Mouse (Mus musculus): ENCODE results near the gene Agrn. TPM values are rescaled to one million over a fixed set of nuclear protein-coding genes. Genes with fewer than 3 reads are reported as not detected.
A peak's percentile ranks its signal among the peaks of the same experiment; 100 is the strongest.

Gene Agrn
- total RNA-seq (2021), result 100 to 1,000 TPM; 237 to 253 TPM

DNA sequence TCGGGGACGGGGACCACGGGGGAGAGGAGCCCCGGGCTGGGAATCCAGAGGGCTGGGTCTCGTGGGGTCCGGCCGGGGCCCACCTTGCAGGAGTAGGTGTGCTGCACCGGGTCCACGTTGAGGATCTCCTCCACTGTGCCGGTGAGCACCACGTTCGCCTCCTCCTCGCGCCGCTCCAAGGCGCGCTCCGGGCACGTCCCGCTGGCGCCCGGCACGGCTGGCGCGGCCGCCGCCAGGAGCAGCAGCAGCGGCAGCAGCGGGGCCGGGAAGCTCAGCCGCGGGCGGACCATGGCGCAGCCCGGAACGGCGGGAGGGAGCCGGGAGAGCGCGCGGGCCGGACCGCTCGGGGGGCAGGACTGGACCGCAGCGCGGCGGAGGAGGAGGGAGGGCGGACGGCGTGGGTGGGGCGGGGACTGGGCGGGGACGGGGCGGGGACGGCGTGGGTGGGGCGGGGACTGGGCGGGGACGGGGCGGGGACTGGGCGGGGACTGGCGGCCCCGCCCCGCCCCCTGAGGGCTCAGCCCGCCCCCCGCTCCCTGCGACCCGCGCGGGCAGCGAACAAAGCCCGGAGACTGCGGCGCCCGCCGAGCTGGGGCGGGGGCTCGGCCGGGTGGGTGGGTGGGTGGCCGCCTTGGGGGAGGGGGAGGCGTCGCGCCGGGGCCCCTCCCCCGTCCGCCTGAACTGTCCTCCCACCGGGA is at the start of gene Agrn:
Gene Agrn (minus strand): TSS at position 358 of the 698 bp plus-strand sequence.
- peak in 1 of 2 experiments; percentile 89 for DNase-seq (ENCODE audit: extremely low spot score in 1 of 2, low spot score in 2 of 2)
- intact Hi-C loops (cut with DNase I), result loop anchor here (2.0 kb wide), 1 partner anchor 38 kb away; the partner anchor contains the start of gene Plekhn1

DNA sequence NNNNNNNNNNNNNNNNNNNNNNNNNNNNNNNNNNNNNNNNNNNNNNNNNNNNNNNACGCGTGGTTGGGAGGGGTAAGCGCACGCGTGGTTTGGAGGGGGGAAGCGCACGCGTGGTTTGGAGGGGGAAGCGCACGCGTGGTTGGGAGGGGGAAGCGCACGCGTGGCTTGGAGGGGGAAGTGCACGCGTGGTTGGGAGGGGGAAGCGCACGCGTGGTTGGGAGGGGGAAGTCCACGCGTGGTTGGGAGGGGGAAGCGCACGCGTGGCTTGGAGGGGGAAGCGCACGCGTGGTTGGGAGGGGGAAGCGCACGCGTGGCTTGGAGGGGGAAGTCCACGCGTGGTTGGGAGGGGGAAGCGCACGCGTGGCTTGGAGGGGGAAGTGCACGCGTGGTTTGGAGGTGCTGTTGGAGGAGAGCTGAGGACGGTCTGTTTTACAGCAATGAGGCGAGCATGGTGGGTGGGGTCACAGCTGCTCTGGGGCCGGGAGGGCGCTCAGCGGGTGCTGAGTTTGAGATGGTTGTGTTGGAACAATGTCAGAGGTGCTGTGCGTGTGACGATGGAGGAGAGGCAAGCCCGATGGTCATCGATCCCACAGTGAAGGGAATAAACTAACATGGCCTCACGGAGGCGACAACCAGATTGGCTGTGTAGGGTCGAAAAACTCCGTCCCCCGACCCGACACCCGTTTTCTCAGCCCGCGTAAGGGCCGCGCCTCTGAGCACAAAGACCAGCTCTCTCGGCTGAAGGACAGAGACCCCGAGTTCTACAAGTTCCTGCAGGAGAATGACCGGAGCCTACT is 39.6 kb upstream of the Agrn start:
- DNase-seq (ENCODE audit: extremely low spot score in 1 of 2, low spot score in 2 of 2), result no peak
- intact Hi-C loops (cut with DNase I), result no loop called here

GRCm38 (mm10) chr4:156235808-156236533 is 38.7 kb upstream of the Agrn start, which contains the start of gene Noc2l:
Gene Noc2l (plus strand): TSS chr4:156236010.
- DNase-seq (ENCODE audit: extremely low spot score in 1 of 2, low spot score in 2 of 2), result peak; percentile 80 to 97
- intact Hi-C loops (cut with DNase I), result loop anchor here (2.0 kb wide), 1 partner anchor 39 kb away; the partner anchor contains the start of gene Agrn

- no peak for DNase-seq (ENCODE audit: extremely low spot score in 1 of 2, low spot score in 2 of 2)
- intact Hi-C loops (cut with DNase I), result loop anchor here (2.0 kb wide), 1 partner anchor 39 kb away; the partner anchor contains the start of gene Agrn
Measured at GRCm38 (mm10) chr4:156235360-156235770, 38.1 kb upstream of the Agrn start.

DNA sequence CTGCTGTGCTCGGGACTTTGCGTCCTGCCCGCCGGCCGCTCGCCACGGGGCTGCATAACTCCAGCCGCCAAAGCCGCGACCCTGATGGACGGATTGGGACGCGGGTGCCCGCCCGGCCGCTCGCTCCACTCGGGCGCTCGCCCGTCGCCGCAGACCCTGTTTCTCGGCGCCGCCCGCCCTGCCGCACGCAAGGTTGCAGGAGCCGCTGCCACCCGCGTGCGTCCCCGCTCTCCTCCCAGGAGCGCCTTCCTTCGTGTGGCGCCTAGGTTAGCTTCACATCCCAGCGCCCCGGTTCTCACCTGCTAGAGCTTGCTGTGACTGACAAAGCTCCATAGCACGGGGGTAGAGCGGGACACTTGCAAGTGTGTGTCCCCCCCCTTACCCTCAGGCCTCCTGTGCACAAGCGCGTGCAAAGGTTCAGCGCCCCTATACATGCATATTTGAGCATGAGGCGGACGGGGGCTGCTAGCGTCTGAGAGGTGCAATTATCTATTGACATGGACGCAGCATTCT is 37.5 kb upstream of the Agrn start, which contains the start of gene Plekhn1:
Gene Plekhn1 (minus strand): TSS at position 157 of the 513 bp plus-strand sequence.
- intact Hi-C loops (cut with DNase I), result loop anchor here (2.0 kb wide), 1 partner anchor 38 kb away; the partner anchor contains the start of gene Agrn
- DNase-seq (ENCODE audit: extremely low spot score in 1 of 2, low spot score in 2 of 2), result peak; percentile 66 to 89

GRCm38 (mm10) chr4:156234021-156234501 is 36.8 kb upstream of the Agrn start:
- intact Hi-C loops (cut with DNase I), result loop anchor here (2.0 kb wide), 1 partner anchor 37 kb away; the partner anchor contains the start of gene Agrn
- DNase-seq (ENCODE audit: extremely low spot score in 1 of 2, low spot score in 2 of 2), result no peak

GRCm38 (mm10) chr4:156228393-156229024 is 31.2 kb upstream of the Agrn start:
- intact Hi-C loops (cut with DNase I), result no loop called here
- no peak for DNase-seq (ENCODE audit: extremely low spot score in 1 of 2, low spot score in 2 of 2)

- DNase-seq (ENCODE audit: extremely low spot score in 1 of 2, low spot score in 2 of 2), result no peak
- intact Hi-C loops (cut with DNase I), result no loop called here
Measured at GRCm38 (mm10) chr4:156227752-156228392, 30.6 kb upstream of the Agrn start.

GRCm38 (mm10) chr4:156224276-156224675 is 27.0 kb upstream of the Agrn start:
- intact Hi-C loops (cut with DNase I), result no loop called here
- no peak for DNase-seq (ENCODE audit: extremely low spot score in 1 of 2, low spot score in 2 of 2)

- intact Hi-C loops (cut with DNase I), result no loop called here
- no peak for DNase-seq (ENCODE audit: extremely low spot score in 1 of 2, low spot score in 2 of 2)
Measured at GRCm38 (mm10) chr4:156219936-156220335, 22.6 kb upstream of the Agrn start.

DNA sequence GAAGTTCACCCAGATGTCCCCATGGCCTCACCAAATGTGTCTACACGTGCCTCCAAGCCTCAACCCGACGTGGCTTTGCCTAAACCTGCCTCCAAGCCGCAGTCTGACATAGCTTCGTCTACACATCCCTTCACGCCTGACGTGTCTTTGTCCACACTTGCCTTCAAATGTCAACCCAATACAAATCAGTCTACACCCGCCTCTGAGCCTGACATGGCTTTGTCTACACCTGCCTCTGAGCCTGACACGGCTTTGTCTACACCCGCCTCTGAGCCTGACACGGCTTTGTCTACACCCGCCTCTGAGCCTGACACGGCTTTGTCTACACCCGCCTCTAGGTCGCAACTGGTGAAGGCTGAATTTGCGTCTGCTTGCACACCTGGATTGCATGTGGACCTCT is 20.6 kb upstream of the Agrn start:
- peak in 1 of 2 experiments; percentile 47 for DNase-seq (ENCODE audit: extremely low spot score in 1 of 2, low spot score in 2 of 2)

DNA sequence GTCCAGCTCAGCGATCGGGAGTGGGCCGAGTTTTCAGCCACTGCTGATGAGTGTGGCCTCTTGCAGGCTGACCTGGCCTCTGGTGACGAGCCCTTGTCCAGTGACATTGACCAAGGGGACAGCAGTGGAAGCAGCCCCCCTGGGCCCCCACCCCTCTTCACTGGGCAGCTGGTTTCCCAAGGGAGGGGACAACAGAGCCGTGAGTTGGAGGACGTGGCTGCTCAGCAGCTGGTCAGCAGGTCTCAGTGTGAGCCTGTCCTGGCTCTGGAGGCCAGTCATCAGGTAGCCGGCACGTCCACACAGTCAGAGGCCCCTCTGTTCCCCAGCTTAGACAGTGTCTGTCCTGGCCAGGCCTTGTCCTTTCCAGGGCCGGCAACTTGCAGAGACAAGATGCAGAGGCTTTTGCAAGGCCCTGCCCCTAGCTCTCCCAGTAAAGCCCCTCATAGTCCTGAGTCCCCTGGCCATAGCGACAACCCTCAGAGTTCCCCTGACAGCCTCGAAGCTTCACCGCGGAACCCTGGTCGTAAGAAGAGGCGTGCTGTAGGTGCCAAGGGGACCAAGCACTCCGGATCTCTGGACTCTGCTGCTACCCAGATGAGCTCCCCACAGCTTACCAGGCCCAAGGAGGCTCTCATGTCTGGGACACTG is 19.9 kb upstream of the Agrn start:
- DNase-seq (ENCODE audit: extremely low spot score in 1 of 2, low spot score in 2 of 2), result no peak
- intact Hi-C loops (cut with DNase I), result no loop called here

More for the DNA sequence above, 20.6 kb upstream of the Agrn start:
- intact Hi-C loops (cut with DNase I), result no loop called here

DNA sequence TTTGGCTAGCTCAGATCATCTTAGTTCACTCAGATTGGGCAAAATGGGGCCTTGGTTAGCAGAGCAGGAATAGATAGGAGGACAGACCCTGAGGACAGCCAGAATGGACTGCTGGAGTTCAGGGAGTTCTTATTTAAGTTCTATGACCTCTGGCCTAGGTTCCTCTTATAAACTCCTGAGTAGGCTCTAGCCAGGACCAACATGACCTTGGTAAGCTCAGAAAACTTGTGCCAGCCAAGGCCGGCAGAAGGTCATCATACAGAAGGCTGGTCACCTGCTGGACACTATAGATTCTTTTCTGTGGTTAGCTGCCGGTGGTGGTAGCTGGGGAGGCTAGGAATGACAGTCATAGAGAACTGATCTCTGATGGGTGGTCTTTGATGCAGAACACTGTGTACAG is 18.9 kb upstream of the Agrn start:
- intact Hi-C loops (cut with DNase I), result no loop called here
- DNase-seq (ENCODE audit: extremely low spot score in 1 of 2, low spot score in 2 of 2), result no peak

GRCm38 (mm10) chr4:156215649-156216048 is 18.4 kb upstream of the Agrn start, which contains the start of gene Perm1:
Gene Perm1 (plus strand): TSS chr4:156215868.
- DNase-seq (ENCODE audit: extremely low spot score in 1 of 2, low spot score in 2 of 2), result no peak
- intact Hi-C loops (cut with DNase I), result no loop called here

DNA sequence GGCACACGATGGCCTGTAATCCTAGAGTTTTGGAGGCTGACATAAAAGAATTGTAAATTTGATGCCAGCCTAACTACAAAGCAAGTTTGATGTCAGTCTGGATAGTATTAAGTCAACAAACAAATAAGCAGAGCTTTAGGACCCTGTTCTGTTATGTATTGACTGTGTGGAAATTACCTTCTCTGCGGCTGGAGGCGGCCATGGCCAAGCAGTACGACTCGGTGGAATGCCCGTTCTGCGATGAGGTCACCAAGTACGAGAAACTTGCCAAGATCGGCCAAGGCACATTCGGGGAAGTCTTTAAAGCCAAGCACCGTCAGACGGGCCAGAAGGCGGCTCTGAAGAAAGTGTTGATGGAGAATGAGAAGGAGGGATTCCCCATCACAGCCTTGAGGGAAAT is 15.8 kb upstream of the Agrn start:
- intact Hi-C loops (cut with DNase I), result no loop called here
- DNase-seq (ENCODE audit: extremely low spot score in 1 of 2, low spot score in 2 of 2), result no peak

DNA sequence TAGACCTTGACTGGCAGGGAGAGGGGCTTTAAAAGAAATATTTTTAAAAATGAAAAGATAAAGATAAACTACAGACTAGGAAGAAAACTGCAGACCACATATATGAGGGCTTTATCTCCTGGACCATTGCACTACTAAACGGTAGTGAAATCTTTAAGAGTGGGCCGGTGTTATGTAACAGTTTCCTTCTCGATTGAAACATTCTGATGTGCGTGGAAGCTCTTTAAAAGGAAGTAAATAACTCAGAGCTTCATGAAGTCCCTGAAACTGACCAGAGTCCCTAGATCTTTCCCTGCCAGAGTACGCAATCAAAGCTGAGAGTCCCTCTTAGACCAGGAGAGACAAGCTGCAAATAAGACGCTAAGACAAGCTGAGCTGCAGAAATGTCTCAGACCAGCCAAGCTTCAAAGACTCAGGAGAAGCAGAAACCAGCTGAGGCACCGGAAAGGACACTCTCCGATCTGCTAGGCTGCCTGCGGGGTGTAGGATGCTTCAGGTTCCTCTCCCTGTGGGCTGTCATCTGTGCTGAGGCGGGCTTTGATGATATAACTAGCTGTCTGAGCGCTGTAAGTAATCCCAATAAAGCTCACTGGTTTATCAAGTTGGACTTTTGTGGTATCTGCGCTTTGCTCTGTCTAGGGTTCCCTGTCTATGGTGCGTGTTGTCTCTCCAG is 12.8 kb upstream of the Agrn start:
- no peak for DNase-seq (ENCODE audit: extremely low spot score in 1 of 2, low spot score in 2 of 2)
- intact Hi-C loops (cut with DNase I), result no loop called here

DNA sequence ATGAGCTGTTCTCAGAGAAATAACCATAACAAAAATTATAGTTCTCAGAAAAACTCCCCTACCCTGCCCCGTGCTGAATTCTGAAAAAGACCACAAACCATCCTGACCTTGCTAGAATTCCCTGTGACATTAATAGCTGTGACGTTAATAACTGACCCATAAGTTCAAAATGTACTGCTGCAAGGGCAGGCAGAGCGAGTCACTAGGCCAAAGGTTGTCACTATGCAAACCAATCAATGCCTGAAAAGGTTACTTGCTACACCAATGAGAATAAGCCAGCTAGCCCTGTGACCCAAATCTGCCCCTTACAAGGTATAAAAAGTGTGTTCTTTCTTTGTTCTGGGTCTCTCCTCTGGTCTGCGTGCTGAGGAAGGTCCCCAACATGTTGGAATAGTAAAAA is 11.6 kb upstream of the Agrn start:
- DNase-seq (ENCODE audit: extremely low spot score in 1 of 2, low spot score in 2 of 2), result no peak
- intact Hi-C loops (cut with DNase I), result no loop called here
